Mouse (Mus musculus) heart, embryonic 11.5 days (tissue): ENCODE results near the gene Cep57l1. TPM values are rescaled to one million over a fixed set of nuclear protein-coding genes. Genes with fewer than 3 reads are reported as not detected.
"Not testable (repeated sequence)": the region's sequence is repeated elsewhere in the genome, so short reads cannot be mapped to it uniquely, and the experiment has no call there.

Experiments used
- ATAC-seq: fragments of 200-750 bp; cut with Nextera tagmentation; replicated peaks from 2 replicates; pipeline ENCODE4 v1.8.0; 2017; ENCODE audit warnings: moderate library complexity; ENCODE audit not compliant: insufficient number of reproducible peaks, low FRiP score, low TSS enrichment
- H3K27ac ChIP-seq: fragments of 300-500 bp; sonication (generic); 2 replicates; pipeline ENCODE4 v1.5.1; 2014; ENCODE audit warnings: mild to moderate bottlenecking, low read depth, low read length
- H3K27me3 ChIP-seq: fragments of 300-500 bp; sonication (generic); 2 replicates; pipeline ENCODE4 v1.6.1; 2014; ENCODE audit warnings: mild to moderate bottlenecking, low read length, mixed read lengths; ENCODE audit not compliant: control insufficient read depth, insufficient read depth
- H3K36me3 ChIP-seq: fragments of 300-500 bp; sonication (generic); 2 replicates; pipeline ENCODE4 v1.6.1; 2014; ENCODE audit warnings: mild to moderate bottlenecking, low read length, moderate library complexity, mixed read lengths; ENCODE audit not compliant: control insufficient read depth, insufficient read depth
- H3K4me1 ChIP-seq: fragments of 300-500 bp; sonication (generic); 2 replicates; pipeline ENCODE4 v1.6.1; 2014; ENCODE audit warnings: low read length; ENCODE audit not compliant: control insufficient read depth, insufficient read depth
- H3K4me2 ChIP-seq: fragments of 300-500 bp; sonication (generic); 2 replicates; pipeline ENCODE4 v1.6.1; 2014; ENCODE audit warnings: mild to moderate bottlenecking, moderate library complexity
- H3K4me3 ChIP-seq: fragments of 300-500 bp; sonication (generic); 2 replicates; pipeline ENCODE4 v1.5.1; 2014; ENCODE audit warnings: low read depth, low read length
- H3K9ac ChIP-seq: fragments of 300-500 bp; sonication (generic); 2 replicates; pipeline ENCODE4 v1.6.1; 2014; ENCODE audit warnings: mild to moderate bottlenecking, low read depth, low read length, moderate library complexity
- H3K9me3 ChIP-seq: fragments of 300-500 bp; sonication (generic); replicated peaks from 2 replicates; pipeline ENCODE4 v1.6.1; 2016; ENCODE audit warnings: low read length; ENCODE audit not compliant: control insufficient read depth
- WGBS: fragments of 180-500 bp; shearing (Covaris S2); extraction: QIAGEN DNeasy Blood & Tissue Kit; methylation state at CpG from one replicate; pipeline ENCODE4 v1.1.7; 2014; ENCODE audit not compliant: insufficient replicate concordance; 5-methylcytosine and 5-hydroxymethylcytosine counted together
- polyA plus RNA-seq: library from polyadenylated mRNA; unstranded; fragments of >200 nt; fragmentation: Nextera tagmentation; extraction: Ambion mirVana; gene quantifications from 2 replicates; pipeline ENCODE4 v1.2.1, GENCODE M21; 2014

Gene Cep57l1
- polyA plus RNA-seq, 1 experiment from 2014 or later = 22.8 TPM

DNA sequence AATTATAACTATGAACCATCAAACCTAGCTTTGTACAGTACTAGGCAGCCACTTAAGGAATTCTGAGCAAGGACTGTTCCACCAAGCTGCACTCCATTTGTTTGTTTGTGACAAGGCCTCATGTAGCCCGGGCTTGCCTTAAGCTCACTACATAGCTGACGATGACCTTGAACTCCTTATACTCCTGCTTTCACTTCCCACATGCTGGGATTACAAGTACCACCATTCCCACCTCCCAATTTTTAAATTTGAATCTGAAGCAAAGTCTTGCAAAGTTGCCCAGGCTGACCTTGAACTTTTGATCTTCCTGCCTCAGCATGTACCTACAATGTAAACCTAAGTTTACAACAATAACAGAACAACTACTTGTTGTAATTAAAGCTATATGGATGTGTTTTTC is 20.3 kb upstream of the Cep57l1 start:
- Histone ChIP-seq H3K4me3 (no peak overlapping the region), H3K36me3 (no peaks in the 10 kb centered on the region), H3K9ac (no peak overlapping the region), H3K27me3 (no peaks in the 10 kb centered on the region), H3K27ac (no peak overlapping the region), H3K9me3 (no peaks in the 10 kb centered on the region), H3K4me1 (peaks cover 4% of the 10 kb centered on the region; the same call in 1 of the 2 replicates), H3K4me2 (no peak overlapping the region)
- 86% methylated on average over 2 of the region's 2 CpGs for WGBS
- no peak for ATAC-seq

GRCm38 (mm10) chr10:41829191-41829590 is 19.5 kb upstream of the Cep57l1 start:
- ATAC-seq = no peak
- peaks cover 4% of the 10 kb centered on the region; the same call in 1 of the 2 replicates for H3K4me1 ChIP-seq
- H3K4me2 ChIP-seq = no peak overlapping the region
- no peaks in the 10 kb centered on the region for H3K36me3 ChIP-seq
- no peak overlapping the region for H3K27ac ChIP-seq
- WGBS = 75% methylated on average over 5 of the region's 5 CpGs
- H3K4me3 ChIP-seq = no peak overlapping the region
- no peak overlapping the region for H3K9ac ChIP-seq
- H3K27me3 ChIP-seq = no peaks in the 10 kb centered on the region
- H3K9me3 ChIP-seq = no peaks in the 10 kb centered on the region

DNA sequence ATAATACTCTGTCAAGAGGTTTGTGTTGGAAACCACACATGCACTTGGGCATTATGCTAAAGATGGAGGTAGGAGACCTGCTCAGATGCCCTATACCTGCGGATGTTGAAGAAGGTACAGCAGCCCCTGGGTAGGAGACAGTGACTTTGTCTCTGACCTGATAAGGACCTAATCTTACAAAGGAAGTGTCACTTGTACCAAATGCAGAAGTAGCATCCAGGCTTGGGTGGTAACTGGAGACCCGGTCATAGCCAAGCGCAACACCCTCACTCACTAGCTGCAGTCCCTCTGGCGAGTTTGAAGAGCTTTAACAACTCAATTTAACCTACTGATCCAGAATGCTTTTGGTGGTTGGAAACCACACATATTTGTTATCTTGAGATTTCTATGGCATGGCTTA is 18.1 kb upstream of the Cep57l1 start:
- H3K4me1 ChIP-seq = peaks cover 8% of the 10 kb centered on the region; the same call in 1 of the 2 replicates
- H3K27ac ChIP-seq = no peak overlapping the region
- no peaks in the 10 kb centered on the region for H3K36me3 ChIP-seq
- no peaks in the 10 kb centered on the region for H3K27me3 ChIP-seq
- H3K9me3 ChIP-seq = no peaks in the 10 kb centered on the region
- no peak overlapping the region for H3K4me2 ChIP-seq
- H3K4me3 ChIP-seq = no peak overlapping the region
- ATAC-seq = no peak
- WGBS = 79% methylated on average over 4 of the region's 4 CpGs
- H3K9ac ChIP-seq = no peak overlapping the region

DNA sequence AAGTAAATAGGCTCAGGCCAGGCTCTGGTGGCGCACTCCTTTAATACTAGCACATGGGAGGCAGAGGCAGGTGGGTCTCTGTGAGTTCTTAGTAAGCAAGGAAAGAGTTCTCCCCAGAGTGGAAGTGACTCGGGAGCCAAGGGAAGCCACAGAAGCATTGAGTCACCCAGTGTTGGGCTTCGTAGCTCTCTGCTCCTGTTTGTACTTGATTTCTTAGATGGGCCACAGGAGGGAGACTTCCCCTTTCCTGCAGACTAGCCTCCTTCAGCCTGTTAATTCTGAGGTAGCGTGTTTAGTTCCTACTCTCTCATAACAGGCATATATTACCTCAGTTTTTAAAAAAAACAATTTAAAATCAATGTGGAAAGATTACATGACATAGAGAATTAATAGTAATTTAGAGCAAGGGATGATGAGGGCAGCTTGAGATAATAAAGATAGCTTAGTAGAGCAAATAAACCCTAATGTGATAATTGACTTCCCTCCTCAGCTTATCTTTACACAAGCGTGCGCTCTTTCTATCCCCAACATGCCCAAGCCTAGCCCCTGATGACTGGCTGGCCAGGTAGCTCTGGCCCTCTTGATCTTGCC is 16.9 kb upstream of the Cep57l1 start:
- Histone ChIP-seq H3K27ac (no peak overlapping the region), H3K4me3 (no peak overlapping the region), H3K36me3 (no peaks in the 10 kb centered on the region), H3K27me3 (no peaks in the 10 kb centered on the region), H3K4me1 (peaks cover 8% of the 10 kb centered on the region; the same call in 1 of the 2 replicates), H3K9me3 (no peaks in the 10 kb centered on the region), H3K4me2 (no peak overlapping the region), H3K9ac (no peak overlapping the region)
- WGBS = 73% methylated on average over 6 of the region's 6 CpGs
- ATAC-seq = no peak

DNA sequence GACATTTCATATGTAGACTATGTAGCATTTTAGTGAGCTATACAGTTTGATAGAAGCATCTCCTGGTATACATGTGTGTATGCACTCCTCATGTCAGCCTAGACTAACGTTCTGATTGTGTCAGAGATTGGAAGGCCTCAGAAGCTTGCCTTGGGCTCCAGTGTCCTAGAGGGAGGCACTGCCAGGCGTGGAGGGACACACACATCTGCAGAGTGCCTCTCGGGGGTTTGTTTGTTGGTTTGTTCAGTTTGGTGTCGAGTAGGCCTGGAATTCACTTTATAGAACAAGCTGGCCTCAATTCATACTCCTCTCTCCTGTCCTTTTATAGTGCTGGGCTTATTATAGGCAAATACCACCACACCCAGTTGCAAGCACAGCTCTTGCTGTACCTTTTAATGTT is 16.3 kb upstream of the Cep57l1 start:
- Histone ChIP-seq H3K4me2 (no peak overlapping the region), H3K9me3 (no peaks in the 10 kb centered on the region), H3K9ac (no peak overlapping the region), H3K27me3 (no peaks in the 10 kb centered on the region), H3K4me1 (peaks cover 8% of the 10 kb centered on the region; the same call in 1 of the 2 replicates), H3K36me3 (no peaks in the 10 kb centered on the region), H3K27ac (no peak overlapping the region), H3K4me3 (no peak overlapping the region)
- 81% methylated on average over 4 of the region's 4 CpGs for WGBS
- no peak for ATAC-seq

- no peak overlapping the region for H3K4me3 ChIP-seq
- no peak overlapping the region for H3K4me2 ChIP-seq
- H3K27ac ChIP-seq = no peak overlapping the region
- H3K27me3 ChIP-seq = no peaks in the 10 kb centered on the region
- 85% methylated on average over 10 of the region's 10 CpGs for WGBS
- H3K9ac ChIP-seq = no peak overlapping the region
- peaks cover 8% of the 10 kb centered on the region; the same call in 1 of the 2 replicates for H3K4me1 ChIP-seq
- no peaks in the 10 kb centered on the region for H3K9me3 ChIP-seq
- no peaks in the 10 kb centered on the region for H3K36me3 ChIP-seq
- ATAC-seq = no peak
Observed at GRCm38 (mm10) chr10:41825041-41825440, 15.4 kb upstream of the Cep57l1 start.

GRCm38 (mm10) chr10:41823916-41824315 is 14.2 kb upstream of the Cep57l1 start:
- no peak overlapping the region for H3K9ac ChIP-seq
- no peak overlapping the region for H3K4me3 ChIP-seq
- H3K4me1 ChIP-seq = peaks cover 8% of the 10 kb centered on the region; the same call in 1 of the 2 replicates
- ATAC-seq = no peak
- H3K9me3 ChIP-seq = no peaks in the 10 kb centered on the region
- WGBS = 40% methylated on average over 4 of the region's 4 CpGs
- H3K4me2 ChIP-seq = no peak overlapping the region
- no peak overlapping the region for H3K27ac ChIP-seq
- no peaks in the 10 kb centered on the region for H3K27me3 ChIP-seq
- no peaks in the 10 kb centered on the region for H3K36me3 ChIP-seq

- H3K9ac ChIP-seq, H3K4me3 ChIP-seq, ATAC-seq, H3K9me3 ChIP-seq, H3K36me3 ChIP-seq, H3K4me1 ChIP-seq, H3K27ac ChIP-seq, H3K27me3 ChIP-seq, H3K4me2 ChIP-seq: not testable (repeated sequence)
- 92% methylated on average over 2 of the region's 4 CpGs for WGBS
Observed at GRCm38 (mm10) chr10:41823282-41823675, 13.6 kb upstream of the Cep57l1 start.

DNA sequence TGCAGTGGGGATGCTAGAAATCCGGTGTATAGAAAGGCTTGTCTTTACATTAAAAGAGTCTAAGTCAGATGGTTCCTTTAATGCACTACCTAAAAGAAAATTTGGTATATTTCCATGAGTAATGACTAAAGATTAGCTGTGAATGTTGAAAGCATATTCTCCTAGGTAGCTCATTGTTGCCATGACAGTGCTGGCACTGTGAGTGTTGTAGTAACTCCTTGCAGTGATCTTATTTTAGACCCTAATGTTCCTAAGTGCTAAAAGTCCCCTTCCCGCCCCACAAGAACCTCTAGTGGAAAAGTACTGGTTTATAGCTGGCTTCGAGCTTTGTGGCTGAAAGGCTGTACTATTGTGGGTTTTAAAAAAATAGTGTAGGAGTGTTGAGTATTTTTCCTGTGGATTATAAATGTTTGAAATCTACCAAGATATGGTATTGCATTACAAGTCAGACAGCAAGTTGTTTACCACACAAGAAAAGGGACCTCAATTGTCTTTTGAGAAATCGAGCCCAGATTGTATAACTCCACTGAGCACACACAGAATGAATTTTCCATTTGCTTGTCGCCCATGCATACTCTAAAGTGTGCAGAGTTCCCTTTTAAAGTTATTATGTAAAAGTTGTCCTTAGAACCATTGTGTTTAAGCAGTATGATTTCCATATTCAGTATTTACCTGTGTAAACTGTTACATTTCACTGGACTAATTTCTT is 13.1 kb upstream of the Cep57l1 start:
- Histone ChIP-seq H3K4me1 (peaks cover 3% of the 10 kb centered on the region; the same call in 1 of the 2 replicates), H3K4me2 (no peak overlapping the region), H3K4me3 (no peak overlapping the region), H3K27me3 (no peaks in the 10 kb centered on the region), H3K9ac (no peak overlapping the region), H3K9me3 (no peaks in the 10 kb centered on the region), H3K27ac (no peak overlapping the region), H3K36me3 (no peaks in the 10 kb centered on the region)
- 79% methylated on average over 5 of the region's 5 CpGs for WGBS
- no peak for ATAC-seq
